Mouse (Mus musculus) intestine, embryonic 14.5 days (tissue): ENCODE data around the gene Vmn1r46. TPM values are rescaled to one million over a fixed set of nuclear protein-coding genes. Genes with fewer than 3 reads are reported as not detected.
"Not testable (repeated sequence)": the region's sequence is repeated elsewhere in the genome, so short reads cannot be mapped to it uniquely, and the experiment has no call there.

ENCODE experiments used
- ATAC-seq: fragments of 200-750 bp; cut with Nextera tagmentation; replicated peaks from 2 replicates; pipeline ENCODE4 v1.8.0; 2017; ENCODE audit warnings: low read depth, moderate number of reproducible peaks, moderate TSS enrichment, moderate library complexity; ENCODE audit not compliant: low FRiP score, low TSS enrichment
- DNase-seq: peaks from one replicate; pipeline ENCODE4 v3.0.0-alpha.2; 2018; ENCODE audit warnings: low spot score
- H3K27ac ChIP-seq: fragments of 300-500 bp; sonication (generic); 2 replicates; pipeline ENCODE4 v1.5.1; 2014; ENCODE audit warnings: low read depth, mild to moderate bottlenecking, control low read depth
- H3K27me3 ChIP-seq: fragments of 300-500 bp; sonication (generic); replicated peaks from 2 replicates; pipeline ENCODE4 v1.6.1; 2014; ENCODE audit warnings: low read length, control low read depth; ENCODE audit not compliant: control insufficient read depth, insufficient read depth
- H3K36me3 ChIP-seq: fragments of 300-500 bp; sonication (generic); 2 replicates; pipeline ENCODE4 v1.6.1; 2014; ENCODE audit warnings: low read length, control low read depth; ENCODE audit not compliant: control insufficient read depth, insufficient read depth
- H3K4me1 ChIP-seq: fragments of 300-500 bp; sonication (generic); replicated peaks from 2 replicates; pipeline ENCODE4 v1.6.1; 2014; ENCODE audit warnings: low read length, control low read depth, mixed read lengths; ENCODE audit not compliant: control insufficient read depth, insufficient read depth
- H3K4me2 ChIP-seq: fragments of 300-500 bp; sonication (generic); 2 replicates; pipeline ENCODE4 v1.6.1; 2014; ENCODE audit warnings: low read length
- H3K4me3 ChIP-seq: fragments of 300-500 bp; sonication (generic); 2 replicates; pipeline ENCODE4 v1.5.1; 2014; ENCODE audit warnings: low read depth, low read length, control low read depth, mixed read lengths
- H3K9ac ChIP-seq: fragments of 300-500 bp; sonication (generic); 2 replicates; pipeline ENCODE4 v1.6.1; 2014; ENCODE audit warnings: mild to moderate bottlenecking, low read length
- H3K9me3 ChIP-seq: fragments of 300-500 bp; sonication (generic); 2 replicates; pipeline ENCODE4 v1.6.1; 2016; ENCODE audit warnings: low read length, control low read depth; ENCODE audit not compliant: control insufficient read depth
- WGBS: fragments of 180-500 bp; shearing (Covaris S2); extraction: QIAGEN DNeasy Blood & Tissue Kit; methylation state at CpG from one replicate; pipeline ENCODE4 v1.1.7; 2014; 5-methylcytosine and 5-hydroxymethylcytosine counted together
- polyA plus RNA-seq: library from polyadenylated mRNA; unstranded; fragments of >200 nt; fragmentation: Nextera tagmentation; extraction: Ambion mirVana; gene quantifications from 2 replicates; pipeline ENCODE4 v1.2.1, GENCODE M21; 2014

The Vmn1r46 gene
- polyA plus RNA-seq, result not detected in 2 replicates

- H3K9ac ChIP-seq, result no peak within 1 kb of the TSS
- H3K4me2 ChIP-seq, result no peak within 1 kb of the TSS
- H3K9me3 ChIP-seq, result no peaks in the 10 kb centered on the region
- ATAC-seq (no peak), DNase-seq (no peak)
- H3K36me3 ChIP-seq, result no peaks in the 10 kb centered on the region
- H3K4me1 ChIP-seq, result no peaks in the 10 kb centered on the region
- H3K27ac ChIP-seq, result no peak within 1 kb of the TSS
- H3K27me3 ChIP-seq, result no peaks in the 10 kb centered on the region
- no peak within 1 kb of the TSS for H3K4me3 ChIP-seq
- 61% methylated on average over 2 of the region's 2 CpGs for WGBS
Observed at GRCm38 (mm10) chr6:89969013-89969412, at the start of gene Vmn1r46. Gene Vmn1r46, plus strand, starts transcription at chr6:89969313.

GRCm38 (mm10) chr6:89940498-89940897 lies 28.6 kb upstream of the Vmn1r46 start, which contains the start of gene Vmn1r45:
Gene Vmn1r45, minus strand, starts transcription at chr6:89940598.
- 96% methylated on average over 2 of the region's 2 CpGs for WGBS
- not testable (repeated sequence) for H3K4me3 ChIP-seq, ATAC-seq

GRCm38 (mm10) chr6:89940926-89941325 lies 28.2 kb upstream of the Vmn1r46 start:
- 77% methylated on average over 2 of the region's 2 CpGs for WGBS
- H3K4me3 ChIP-seq, result no peak overlapping the region
- DNase-seq (no peak), ATAC-seq (no peak)
- H3K4me2 ChIP-seq, result no peak overlapping the region
- no peak overlapping the region for H3K9ac ChIP-seq
- no peak overlapping the region for H3K27ac ChIP-seq
- H3K27me3 ChIP-seq, result no peaks in the 10 kb centered on the region
- no peaks in the 10 kb centered on the region for H3K36me3 ChIP-seq
- no peaks in the 10 kb centered on the region for H3K4me1 ChIP-seq
- no peaks in the 10 kb centered on the region for H3K9me3 ChIP-seq

More at GRCm38 (mm10) chr6:89940498-89940897, 28.6 kb upstream of the Vmn1r46 start, which contains the start of gene Vmn1r45:
- H3K27ac ChIP-seq, H3K9me3 ChIP-seq, H3K27me3 ChIP-seq, H3K4me1 ChIP-seq, H3K36me3 ChIP-seq, DNase-seq, H3K4me2 ChIP-seq, H3K9ac ChIP-seq: not testable (repeated sequence)

- no peaks in the 10 kb centered on the region for H3K9me3 ChIP-seq
- H3K4me2 ChIP-seq, result no peak overlapping the region
- H3K4me3 ChIP-seq, result no peak overlapping the region
- no peaks in the 10 kb centered on the region for H3K4me1 ChIP-seq
- no peak for ATAC-seq
- no peaks in the 10 kb centered on the region for H3K36me3 ChIP-seq
- H3K27ac ChIP-seq, result no peak overlapping the region
- WGBS, result 72% methylated on average over 2 of the region's 2 CpGs
- DNase-seq, result no peak
- no peaks in the 10 kb centered on the region for H3K27me3 ChIP-seq
- H3K9ac ChIP-seq, result no peak overlapping the region
Observed at GRCm38 (mm10) chr6:89953556-89953955, 15.6 kb upstream of the Vmn1r46 start.

GRCm38 (mm10) chr6:89966341-89966740 lies 2.8 kb upstream of the Vmn1r46 start:
- no peak for ATAC-seq
- no peak for DNase-seq
- H3K9me3 ChIP-seq, result no peaks in the 10 kb centered on the region

GRCm38 (mm10) chr6:89985989-89986388 lies 16.9 kb downstream of the Vmn1r46 start:
- H3K27ac ChIP-seq, result no peak overlapping the region
- 18% methylated on average over 1 of the region's 1 CpGs for whole genome bisulfite sequencing
- H3K4me2 ChIP-seq, result no peak overlapping the region
- H3K27me3 ChIP-seq, result no peaks in the 10 kb centered on the region
- DNase-seq (no peak), ATAC-seq (no peak)
- H3K9ac ChIP-seq, result no peak overlapping the region
- 0 out of 2 replicates have a peak, but pooled peaks cover 4% of the 10 kb centered on the region for H3K9me3 ChIP-seq
- no peaks in the 10 kb centered on the region for H3K36me3 ChIP-seq
- no peak overlapping the region for H3K4me3 ChIP-seq
- H3K4me1 ChIP-seq, result no peaks in the 10 kb centered on the region

More at GRCm38 (mm10) chr6:89966341-89966740, 2.8 kb upstream of the Vmn1r46 start:
- Histone ChIP-seq H3K9ac (no peak overlapping the region), H3K27me3 (no peaks in the 10 kb centered on the region), H3K4me3 (no peak overlapping the region), H3K4me1 (no peaks in the 10 kb centered on the region), H3K4me2 (no peak overlapping the region), H3K36me3 (no peaks in the 10 kb centered on the region), H3K27ac (no peak overlapping the region)

- H3K4me2 ChIP-seq, H3K36me3 ChIP-seq, H3K4me3 ChIP-seq, H3K27ac ChIP-seq, DNase-seq, H3K9ac ChIP-seq, H3K9me3 ChIP-seq, H3K4me1 ChIP-seq, H3K27me3 ChIP-seq, ATAC-seq: not testable (repeated sequence)
- 100% methylated on average over 1 of the region's 1 CpGs for WGBS
Observed at GRCm38 (mm10) chr6:90015847-90016246, 46.7 kb downstream of the Vmn1r46 start, which contains the start of gene Vmn1r47. Gene Vmn1r47, plus strand, starts transcription at chr6:90016147.

Other genes with a start within 250 kb of the Vmn1r46 start
- gene Vmn1r41, start 228.5 kb upstream of the Vmn1r46 start, polyA plus RNA-seq, result not detected in 2 replicates
- gene Vmn1r42, start 92.9 kb upstream of the Vmn1r46 start, polyA plus RNA-seq, result not detected in 2 replicates
- gene Vmn1r43, start 92.9 kb upstream of the Vmn1r46 start, polyA plus RNA-seq, result not detected in 2 replicates
- gene Vmn1r44, start 85.7 kb upstream of the Vmn1r46 start, polyA plus RNA-seq, result not detected in 2 replicates
- not detected in 2 replicates for gene Vmn1r45, start 28.7 kb upstream of the Vmn1r46 start, polyA plus RNA-seq
- not detected in 2 replicates for gene Vmn1r47, start 46.8 kb downstream of the Vmn1r46 start, polyA plus RNA-seq
- gene Vmn1r48, start 67.5 kb downstream of the Vmn1r46 start, polyA plus RNA-seq, result not detected in 2 replicates
- not detected in 2 replicates for gene Vmn1r49, start 109.2 kb downstream of the Vmn1r46 start, polyA plus RNA-seq
- not detected in 2 replicates for gene Vmn1r50, start 132.1 kb downstream of the Vmn1r46 start, polyA plus RNA-seq
- gene Vmn1r51, start 153.3 kb downstream of the Vmn1r46 start, polyA plus RNA-seq, result 0.04 TPM in 1 of 2 replicates, not detected in the other
- gene Vmn1r52, start 205.5 kb downstream of the Vmn1r46 start, polyA plus RNA-seq, result not detected in 2 replicates
- gene V1ra8, start 233.5 kb downstream of the Vmn1r46 start, polyA plus RNA-seq, result not detected in 2 replicates